Mouse (Mus musculus): ENCODE measurements at regions not wholly inside any gene's neighbourhood (a gene's known extent, or its start where the extent isn't known, plus 50 kb on each side); places are given as distances from the start of the nearest gene placed in this dataset.

- intact Hi-C loops (cut with DNase I) = no loop called here
- no peak for DNase-seq (ENCODE audit: extremely low spot score in 1 of 2, low spot score in 2 of 2)
- Histone ChIP-seq H3K4me3 (no peak overlapping the region), H3K27ac (no peak overlapping the region)
- TF ChIP-seq CTCF (IDR thresholded peaks at IDR 0.05) = no peak
These were observed 624.1 kb upstream of the Pitx2 start for GRCm38 (mm10) chr3:128575339-128576129.

GRCm38 (mm10) chr3:128570551-128570950, 629.1 kb upstream of the Pitx2 start:
- Histone ChIP-seq H3K27ac (no peak overlapping the region), H3K4me3 (no peak overlapping the region)
- intact Hi-C loops (cut with DNase I) = no loop called here
- TF ChIP-seq CTCF (IDR thresholded peaks at IDR 0.05) = no peak
- DNase-seq (ENCODE audit: extremely low spot score in 1 of 2, low spot score in 2 of 2) = no peak

- intact Hi-C loops (cut with DNase I) = no loop called here
- no peak for DNase-seq (ENCODE audit: extremely low spot score in 1 of 2, low spot score in 2 of 2)
- Histone ChIP-seq H3K4me3 (no peak overlapping the region), H3K27ac (no peak overlapping the region)
- no peak for TF ChIP-seq CTCF (IDR thresholded peaks at IDR 0.05)
These were observed 634.3 kb upstream of the Pitx2 start for GRCm38 (mm10) chr3:128565386-128565785.

- no peak for TF ChIP-seq CTCF (IDR thresholded peaks at IDR 0.05)
- intact Hi-C loops (cut with DNase I) = no loop called here
- Histone ChIP-seq H3K27ac (no peak overlapping the region), H3K4me3 (no peak overlapping the region)
- DNase-seq (ENCODE audit: extremely low spot score in 1 of 2, low spot score in 2 of 2) = peak; percentile 65 to 67
These were observed 650.5 kb upstream of the Fam241a start for GRCm38 (mm10) chr3:128546416-128547327.

- intact Hi-C loops (cut with DNase I) = no loop called here
- DNase-seq (ENCODE audit: extremely low spot score in 1 of 2, low spot score in 2 of 2) = no peak
- TF ChIP-seq CTCF (IDR thresholded peaks at IDR 0.05) = no peak
- Histone ChIP-seq H3K4me3 (no peak overlapping the region), H3K27ac (no peak overlapping the region)
These were observed 629.3 kb upstream of the Fam241a start for GRCm38 (mm10) chr3:128525427-128525826.

GRCm38 (mm10) chr3:128520671-128521103, 624.6 kb upstream of the Fam241a start:
- DNase-seq (ENCODE audit: extremely low spot score in 1 of 2, low spot score in 2 of 2) = peak; percentile 13 to 23
- no peak for TF ChIP-seq CTCF (IDR thresholded peaks at IDR 0.05)
- Histone ChIP-seq H3K4me3 (peak overlapping the region; percentile 31), H3K27ac (peak overlapping the region; percentile 67)
- intact Hi-C loops (cut with DNase I) = no loop called here

GRCm38 (mm10) chr3:128519913-128520316, 623.8 kb upstream of the Fam241a start:
- peak; percentile 49 to 52 for DNase-seq (ENCODE audit: extremely low spot score in 1 of 2, low spot score in 2 of 2)
- peak overlapping the region; percentile 31 for H3K4me3 ChIP-seq
- intact Hi-C loops (cut with DNase I) = loop anchor here (10.0 kb wide), 1 partner anchor 685 kb away; no protein-coding TSS in a partner anchor
- H3K27ac ChIP-seq = peak overlapping the region; percentile 67; the same call in 1 of the 2 replicates
- TF ChIP-seq CTCF (IDR thresholded peaks at IDR 0.05) = no peak

GRCm38 (mm10) chr3:128518806-128519205, 622.7 kb upstream of the Fam241a start:
- intact Hi-C loops (cut with DNase I) = loop anchor here (10.0 kb wide), 1 partner anchor 686 kb away; no protein-coding TSS in a partner anchor
- Histone ChIP-seq H3K4me3 (no peak overlapping the region), H3K27ac (no peak overlapping the region)
- TF ChIP-seq CTCF (IDR thresholded peaks at IDR 0.05) = no peak
- peak; percentile 20 to 27 for DNase-seq (ENCODE audit: extremely low spot score in 1 of 2, low spot score in 2 of 2)

GRCm38 (mm10) chr3:128471111-128471510, 575.0 kb upstream of the Fam241a start:
- no peak overlapping the region for H3K4me3 ChIP-seq
- peak; percentile 27 for TF ChIP-seq CTCF (IDR thresholded peaks at IDR 0.05)
- no peak overlapping the region for H3K27ac ChIP-seq
- DNase-seq (ENCODE audit: extremely low spot score in 1 of 2, low spot score in 2 of 2) = no peak
- intact Hi-C loops (cut with DNase I) = no loop called here

GRCm38 (mm10) chr3:128429706-128430105, 533.6 kb upstream of the Fam241a start:
- no peak for DNase-seq (ENCODE audit: extremely low spot score in 1 of 2, low spot score in 2 of 2)
- intact Hi-C loops (cut with DNase I) = no loop called here
- Histone ChIP-seq H3K4me3 (no peak overlapping the region), H3K27ac (no peak overlapping the region)
- no peak for TF ChIP-seq CTCF (IDR thresholded peaks at IDR 0.05)

- no peak for DNase-seq (ENCODE audit: extremely low spot score in 1 of 2, low spot score in 2 of 2)
- Histone ChIP-seq H3K4me3 (no peak overlapping the region), H3K27ac (no peak overlapping the region)
- intact Hi-C loops (cut with DNase I) = no loop called here
- no peak for TF ChIP-seq CTCF (IDR thresholded peaks at IDR 0.05)
These were observed 519.4 kb upstream of the Fam241a start for GRCm38 (mm10) chr3:128415568-128415967.

GRCm38 (mm10) chr3:128413481-128413880, 517.4 kb upstream of the Fam241a start:
- intact Hi-C loops (cut with DNase I) = no loop called here
- no peak for TF ChIP-seq CTCF (IDR thresholded peaks at IDR 0.05)
- no peak overlapping the region for H3K27ac ChIP-seq
- no peak overlapping the region for H3K4me3 ChIP-seq
- no peak for DNase-seq (ENCODE audit: extremely low spot score in 1 of 2, low spot score in 2 of 2)
